Mouse (Mus musculus) liver, embryonic 15.5 days (tissue): ENCODE data around the gene Rad52. TPM values are rescaled to one million over a fixed set of nuclear protein-coding genes. Genes with fewer than 3 reads are reported as not detected.

Experiments used
- ATAC-seq: fragments of 200-750 bp; cut with Nextera tagmentation; 2 replicates; pipeline ENCODE4 v1.8.0; 2017; ENCODE audit warnings: moderate number of reproducible peaks, mild to moderate bottlenecking, moderate library complexity; ENCODE audit not compliant: insufficient read depth
- H3K27ac ChIP-seq: fragments of 300-500 bp; sonication (generic); replicated peaks from 2 replicates; pipeline ENCODE4 v1.5.1; 2015; ENCODE audit warnings: mild to moderate bottlenecking, inconsistent platforms
- H3K27me3 ChIP-seq: fragments of 300-500 bp; sonication (generic); 2 replicates; pipeline ENCODE4 v1.6.1; 2015; ENCODE audit warnings: mild to moderate bottlenecking, inconsistent platforms
- H3K36me3 ChIP-seq: fragments of 300-500 bp; sonication (generic); replicated peaks from 2 replicates; pipeline ENCODE4 v1.6.1; 2015; ENCODE audit warnings: moderate library complexity, mild to moderate bottlenecking, inconsistent platforms
- H3K4me1 ChIP-seq: fragments of 300-500 bp; sonication (generic); replicated peaks from 2 replicates; pipeline ENCODE4 v1.6.1; 2015; ENCODE audit warnings: inconsistent platforms
- H3K4me2 ChIP-seq: fragments of 300-500 bp; sonication (generic); 2 replicates; pipeline ENCODE4 v1.6.1; 2015; ENCODE audit warnings: moderate library complexity, mild to moderate bottlenecking, inconsistent platforms
- H3K4me3 ChIP-seq: fragments of 300-500 bp; sonication (generic); replicated peaks from 2 replicates; pipeline ENCODE4 v1.5.1; 2015; ENCODE audit warnings: mild to moderate bottlenecking, inconsistent platforms
- H3K9ac ChIP-seq: fragments of 300-500 bp; sonication (generic); 2 replicates; pipeline ENCODE4 v1.6.1; 2015; ENCODE audit warnings: moderate library complexity, mild to moderate bottlenecking, inconsistent platforms
- H3K9me3 ChIP-seq: fragments of 300-500 bp; sonication (generic); replicated peaks from 2 replicates; pipeline ENCODE4 v1.6.1; 2016; ENCODE audit warnings: inconsistent platforms
- WGBS: fragments of 180-500 bp; shearing (Covaris S2); methylation state at CpG from one replicate; pipeline ENCODE4 v1.1.7; 2015; ENCODE audit warnings: mixed read lengths; ENCODE audit not compliant: insufficient replicate concordance; 5-methylcytosine and 5-hydroxymethylcytosine counted together
- polyA plus RNA-seq: library from polyadenylated mRNA; unstranded; fragments of >200 nt; fragmentation: Nextera tagmentation; extraction: Ambion mirVana; gene quantifications from 2 replicates; pipeline ENCODE4 v1.2.1, GENCODE M21; 2015

The Rad52 gene
- polyA plus RNA-seq = 8.6 and 10.0 TPM in 2 replicates

DNA sequence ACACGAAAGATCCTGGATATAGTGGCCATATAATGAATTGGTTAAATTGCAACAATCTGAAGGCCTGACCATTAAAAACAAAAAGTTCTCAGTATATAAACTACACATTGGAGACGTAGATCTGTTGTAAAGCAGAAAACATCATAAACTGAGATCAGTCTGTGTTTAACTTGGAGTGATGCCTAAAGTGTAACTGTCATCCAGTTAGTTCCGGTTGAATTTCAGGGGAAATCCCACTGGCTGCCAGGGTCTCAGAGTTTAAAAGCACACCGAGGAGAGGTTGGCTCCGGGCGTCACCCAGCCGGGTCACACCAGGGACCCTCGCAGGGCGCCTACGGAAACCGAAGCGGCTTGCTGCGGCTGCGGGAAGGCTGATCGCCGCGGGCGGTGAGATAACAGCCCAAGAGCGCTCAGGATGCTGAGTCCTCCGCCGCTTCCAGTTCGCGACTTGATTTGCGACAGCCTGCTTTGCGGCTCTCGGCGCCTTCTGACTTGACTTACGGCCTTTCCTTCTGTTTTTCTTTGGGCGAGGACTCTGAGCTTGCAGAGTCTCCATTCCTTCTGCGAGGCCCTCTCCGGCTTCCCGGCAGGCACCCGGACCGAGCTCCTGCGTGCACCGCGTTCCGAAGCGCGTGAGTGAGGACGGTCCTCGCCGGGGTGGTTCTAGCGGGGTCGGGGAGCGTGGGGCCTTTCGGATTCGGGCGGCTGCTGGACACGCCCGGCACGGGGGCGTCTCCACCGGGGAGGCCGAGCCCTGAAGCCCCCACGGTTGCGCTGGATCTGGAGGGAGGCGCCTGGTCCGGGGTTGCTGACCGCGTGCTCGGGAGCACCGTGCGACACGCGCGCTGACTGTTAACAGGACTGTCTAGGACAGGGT is at the start of gene Rad52:
TSS of gene Rad52 (plus strand) at position 495 of the 877 bp plus-strand sequence.
- peaks cover 18% of the 10 kb centered on the region for H3K4me1 ChIP-seq
- peak within 1 kb of the TSS; percentile 75 for H3K4me2 ChIP-seq
- H3K36me3 ChIP-seq = peaks cover 4% of the 10 kb centered on the region; the same call in 1 of the 2 replicates
- peak within 1 kb of the TSS; percentile 89 for H3K9ac ChIP-seq
- peak within 1 kb of the TSS; percentile 86 for H3K4me3 ChIP-seq
- ATAC-seq = peak; percentile 89
- peak within 1 kb of the TSS; percentile 95 for H3K27ac ChIP-seq
- 1% methylated on average over 67 of the region's 67 CpGs for WGBS
- H3K27me3 ChIP-seq = no peaks in the 10 kb centered on the region
- no peaks in the 10 kb centered on the region for H3K9me3 ChIP-seq

DNA sequence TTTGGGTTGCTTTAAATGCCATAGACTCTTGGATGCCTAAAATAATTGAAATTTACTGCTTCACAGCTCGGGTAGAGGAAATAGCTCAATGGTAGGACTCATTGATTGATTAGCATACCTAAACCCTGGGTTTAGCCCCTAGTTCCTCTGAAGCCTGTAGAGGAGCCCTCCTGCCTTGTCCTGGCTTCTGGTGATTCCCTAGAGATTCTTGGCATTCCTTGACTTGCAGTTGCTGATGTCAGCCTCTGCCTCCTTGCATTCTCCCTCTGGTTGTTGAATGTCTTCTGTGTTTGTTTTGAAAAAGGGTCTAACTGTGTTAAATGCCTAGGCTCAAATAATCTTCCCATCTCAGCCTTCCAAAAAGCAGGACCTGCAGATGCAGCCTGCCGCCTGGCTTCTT is 48.3 kb upstream of the Rad52 start:
- Histone ChIP-seq H3K27ac (no peak overlapping the region), H3K36me3 (no peaks in the 10 kb centered on the region), H3K9ac (no peak overlapping the region), H3K4me3 (no peak overlapping the region), H3K27me3 (no peaks in the 10 kb centered on the region), H3K4me2 (no peak overlapping the region), H3K4me1 (peaks cover 5% of the 10 kb centered on the region; the same call in 1 of the 2 replicates), H3K9me3 (no peaks in the 10 kb centered on the region)
- no peak for ATAC-seq
- 51% methylated on average over 2 of the region's 2 CpGs for WGBS

DNA sequence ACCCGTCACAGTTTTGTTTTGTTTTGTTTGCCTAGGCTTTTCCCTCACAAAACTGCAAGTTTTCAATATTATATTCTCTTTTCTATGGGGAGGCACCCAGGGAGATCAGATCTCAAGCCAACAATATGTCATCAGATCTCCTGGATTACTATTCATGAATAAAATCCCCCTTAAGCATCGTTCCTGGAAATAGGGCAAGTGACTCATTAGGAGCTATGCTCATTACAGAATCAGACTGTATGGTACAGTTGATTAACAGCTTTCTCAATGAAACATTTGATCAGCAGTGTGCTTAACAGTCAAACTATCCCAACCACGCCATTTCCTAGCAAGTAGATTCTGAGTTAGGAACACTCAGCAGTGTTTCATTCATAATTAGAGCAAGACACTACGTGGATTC is 47.0 kb upstream of the Rad52 start:
- Histone ChIP-seq H3K27me3 (no peaks in the 10 kb centered on the region), H3K4me2 (no peak overlapping the region), H3K4me3 (no peak overlapping the region), H3K27ac (no peak overlapping the region), H3K9ac (no peak overlapping the region), H3K36me3 (no peaks in the 10 kb centered on the region), H3K4me1 (no peaks in the 10 kb centered on the region), H3K9me3 (no peaks in the 10 kb centered on the region)
- no peak for ATAC-seq
- WGBS = 68% methylated on average over 4 of the region's 4 CpGs

DNA sequence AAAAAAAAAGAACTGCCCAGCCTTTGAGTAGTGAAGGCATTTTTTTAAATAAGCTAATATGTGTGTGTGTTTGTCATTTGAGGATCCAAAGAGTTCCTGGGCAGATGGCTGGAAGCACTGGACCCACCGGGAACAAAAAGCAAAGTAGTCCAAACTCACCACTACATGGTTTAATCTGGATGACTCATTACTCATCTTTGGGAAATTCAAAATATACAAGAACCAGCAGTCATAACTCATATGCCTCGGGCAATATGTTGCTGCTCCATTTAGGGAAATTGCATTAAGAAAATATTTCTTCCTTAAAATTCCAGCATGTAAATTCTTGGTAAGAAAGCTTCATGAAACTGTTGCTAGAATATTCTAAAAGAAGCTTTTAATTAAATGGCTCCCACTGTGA is 42.3 kb upstream of the Rad52 start:
- WGBS = 70% methylated on average over 2 of the region's 2 CpGs
- Histone ChIP-seq H3K9ac (no peak overlapping the region), H3K36me3 (no peaks in the 10 kb centered on the region), H3K9me3 (no peaks in the 10 kb centered on the region), H3K4me2 (no peak overlapping the region), H3K27me3 (no peaks in the 10 kb centered on the region), H3K4me3 (no peak overlapping the region), H3K4me1 (no peaks in the 10 kb centered on the region), H3K27ac (no peak overlapping the region)
- no peak for ATAC-seq

DNA sequence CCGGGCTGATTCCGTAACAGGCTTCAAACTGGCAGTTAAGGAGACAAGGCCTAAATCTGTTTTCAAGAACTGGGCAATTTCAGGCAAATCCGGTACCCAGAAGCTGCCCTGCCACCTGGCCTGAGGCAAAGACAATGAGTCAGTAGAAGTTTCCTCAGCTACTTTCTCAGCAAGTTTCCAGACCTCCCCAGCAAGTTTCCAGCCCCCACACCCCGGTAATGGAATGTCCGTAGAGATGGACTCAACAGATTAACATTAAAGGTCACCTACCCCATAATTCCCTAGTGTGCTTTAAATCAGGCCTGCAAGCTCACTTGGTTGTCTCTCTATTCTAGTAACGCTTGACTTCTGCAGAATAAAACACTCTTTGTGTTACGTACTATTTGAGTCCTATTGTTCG is 41.0 kb upstream of the Rad52 start:
- Histone ChIP-seq H3K9me3 (no peaks in the 10 kb centered on the region), H3K9ac (no peak overlapping the region), H3K4me2 (no peak overlapping the region), H3K36me3 (no peaks in the 10 kb centered on the region), H3K4me3 (no peak overlapping the region), H3K27me3 (no peaks in the 10 kb centered on the region), H3K27ac (no peak overlapping the region), H3K4me1 (no peaks in the 10 kb centered on the region)
- WGBS = 74% methylated on average over 8 of the region's 8 CpGs
- no peak for ATAC-seq

DNA sequence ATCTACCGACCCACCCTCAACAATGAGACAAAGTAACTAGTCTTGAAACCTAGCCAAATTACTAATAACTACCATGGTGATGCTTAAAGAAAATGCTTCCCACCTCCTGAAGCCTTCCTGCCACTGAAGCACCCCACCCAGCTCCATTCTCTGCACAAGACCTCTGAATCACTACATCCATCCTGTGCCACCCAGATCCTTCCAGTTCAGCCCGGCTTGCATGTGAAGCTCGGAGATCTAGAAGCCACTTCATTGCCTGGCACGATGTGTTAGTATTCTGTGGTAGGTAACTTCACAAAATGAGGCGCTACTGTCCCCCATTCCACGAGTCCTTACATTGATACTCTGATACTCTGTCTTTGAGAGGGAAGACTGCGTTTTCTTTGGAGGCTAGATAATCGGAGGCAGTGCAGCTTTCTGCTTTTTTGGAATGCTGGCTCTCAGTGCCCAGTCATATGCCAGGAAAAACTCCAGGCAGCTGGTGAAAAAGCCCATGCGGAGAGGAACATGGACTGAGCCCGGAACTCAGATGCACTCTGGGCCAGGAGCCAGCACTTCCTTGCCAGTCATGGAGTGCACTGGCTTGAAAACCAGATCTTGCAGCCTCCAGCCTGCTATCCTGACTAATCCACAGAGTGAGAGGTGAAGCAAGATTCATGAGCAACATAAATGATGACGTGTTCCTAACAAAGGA is 38.0 kb upstream of the Rad52 start:
- 71% methylated on average over 11 of the region's 11 CpGs for WGBS
- ATAC-seq = no peak
- no peak overlapping the region for H3K4me3 ChIP-seq
- H3K36me3 ChIP-seq = no peaks in the 10 kb centered on the region
- no peak overlapping the region for H3K4me2 ChIP-seq
- H3K27me3 ChIP-seq = no peaks in the 10 kb centered on the region
- no peak overlapping the region for H3K27ac ChIP-seq
- no peak overlapping the region for H3K9ac ChIP-seq
- no peaks in the 10 kb centered on the region for H3K4me1 ChIP-seq
- H3K9me3 ChIP-seq = no peaks in the 10 kb centered on the region

DNA sequence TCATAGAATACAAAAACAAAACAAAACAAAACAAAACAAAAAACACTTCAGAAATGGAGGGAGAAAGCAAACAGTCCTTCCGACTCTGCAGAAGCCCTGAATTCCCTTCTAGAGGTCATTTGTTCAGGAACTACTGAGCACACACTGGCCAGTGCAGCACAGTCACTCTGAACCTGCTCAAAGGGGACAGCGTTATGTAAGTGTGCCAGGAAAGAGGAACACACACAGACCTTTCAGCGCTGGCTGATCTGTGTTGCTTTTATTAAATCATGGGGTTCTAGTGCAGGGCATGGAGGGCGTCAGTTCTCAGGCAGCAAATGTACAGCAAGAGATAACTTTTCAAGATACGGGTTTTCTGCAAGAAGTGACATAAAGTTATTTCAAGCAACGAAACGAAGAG is 19.3 kb upstream of the Rad52 start:
- ATAC-seq = no peak
- no peak overlapping the region for H3K4me3 ChIP-seq
- H3K4me1 ChIP-seq = no peaks in the 10 kb centered on the region
- no peaks in the 10 kb centered on the region for H3K27me3 ChIP-seq
- no peaks in the 10 kb centered on the region for H3K36me3 ChIP-seq
- H3K4me2 ChIP-seq = no peak overlapping the region
- 42% methylated on average over 7 of the region's 7 CpGs for WGBS
- no peak overlapping the region for H3K9ac ChIP-seq
- H3K27ac ChIP-seq = no peak overlapping the region
- H3K9me3 ChIP-seq = no peaks in the 10 kb centered on the region

DNA sequence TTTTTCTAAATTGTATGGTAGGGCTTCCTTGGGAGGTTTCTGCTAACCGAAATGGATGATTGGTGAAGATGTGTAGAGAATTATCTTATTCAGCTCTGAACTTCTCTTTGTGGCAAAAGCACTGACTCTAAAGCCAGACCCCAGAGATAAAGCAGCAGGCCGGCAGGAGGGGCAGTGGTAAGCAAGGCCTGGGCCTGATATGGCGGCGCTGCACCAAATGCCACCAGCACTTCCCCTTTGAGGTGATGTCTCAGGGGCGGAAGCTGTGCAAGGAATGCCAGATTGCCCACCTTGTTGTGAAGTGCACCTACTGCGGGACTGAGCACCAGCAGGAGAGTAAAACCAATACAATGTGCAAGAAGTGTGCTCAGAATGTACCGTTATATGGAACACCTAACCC is 9.8 kb upstream of the Rad52 start:
- no peak overlapping the region for H3K4me3 ChIP-seq
- H3K9me3 ChIP-seq = no peaks in the 10 kb centered on the region
- no peak for ATAC-seq
- no peak overlapping the region for H3K9ac ChIP-seq
- H3K4me2 ChIP-seq = no peak overlapping the region
- WGBS = 33% methylated on average over 7 of the region's 7 CpGs
- no peaks in the 10 kb centered on the region for H3K36me3 ChIP-seq
- H3K4me1 ChIP-seq = no peaks in the 10 kb centered on the region
- H3K27ac ChIP-seq = no peak overlapping the region
- H3K27me3 ChIP-seq = peaks cover 23% of the 10 kb centered on the region

DNA sequence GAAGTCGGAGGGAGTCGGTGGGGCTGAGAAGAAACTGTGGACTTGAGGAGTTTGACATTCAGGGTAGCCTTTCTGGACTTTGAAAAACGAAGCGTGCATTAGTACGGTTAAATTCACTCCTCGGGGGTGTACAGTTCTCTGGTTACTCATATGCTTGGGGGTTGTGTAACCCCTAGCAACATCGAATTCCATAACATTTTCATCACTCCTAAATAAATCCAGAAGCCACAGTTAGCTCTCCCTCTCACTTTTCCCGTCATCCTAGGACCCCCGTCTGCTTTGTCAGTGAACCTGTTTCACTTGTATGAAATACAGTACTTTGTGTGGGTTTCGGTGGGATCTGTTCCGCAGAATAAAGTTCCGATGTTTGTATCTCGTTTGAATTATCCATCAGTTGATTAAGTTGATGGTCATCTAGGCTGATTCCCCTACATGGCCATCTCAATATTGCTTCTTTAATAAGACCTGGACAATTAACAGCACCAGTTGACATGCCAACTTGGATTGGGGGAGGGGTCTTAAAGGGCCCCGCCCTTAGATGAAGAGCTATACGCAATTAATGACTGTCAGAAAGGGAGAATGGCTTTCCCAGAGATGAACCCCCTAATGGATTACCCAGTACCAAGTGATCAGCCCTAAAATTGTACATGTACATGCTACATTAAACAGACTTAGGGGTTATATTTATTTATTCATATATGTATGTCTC is 737 bp downstream of the Rad52 start:
- WGBS = 17% methylated on average over 15 of the region's 15 CpGs
- H3K4me3 ChIP-seq = peak overlapping the region; percentile 86
- H3K9me3 ChIP-seq = no peaks in the 10 kb centered on the region
- peak overlapping the region; percentile 89 for H3K9ac ChIP-seq
- peak overlapping the region; percentile 75 for H3K4me2 ChIP-seq
- H3K27me3 ChIP-seq = no peaks in the 10 kb centered on the region
- peak overlapping the region; percentile 95 for H3K27ac ChIP-seq
- peaks cover 7% of the 10 kb centered on the region; the same call in 1 of the 2 replicates for H3K36me3 ChIP-seq
- H3K4me1 ChIP-seq = peaks cover 18% of the 10 kb centered on the region
- ATAC-seq = no peak

DNA sequence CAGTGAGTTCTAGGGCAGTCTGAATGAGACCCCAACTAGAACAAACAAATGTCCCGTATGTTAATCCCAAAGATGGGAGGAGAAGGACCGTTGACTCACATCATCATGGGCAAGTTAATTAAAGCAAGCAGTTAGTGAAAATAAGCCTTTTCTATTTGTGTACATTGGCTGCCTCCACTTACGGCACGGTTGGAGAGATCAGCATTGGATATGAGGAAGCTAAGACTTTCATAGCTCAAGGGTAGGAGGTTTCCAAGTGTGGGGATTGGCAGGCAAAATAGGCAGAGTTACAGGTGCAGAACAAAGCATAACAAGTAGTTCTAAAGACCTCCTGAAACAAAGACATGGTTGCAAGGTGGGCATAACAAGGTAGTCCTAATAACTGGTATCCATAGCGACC is 3.0 kb downstream of the Rad52 start:
- Histone ChIP-seq H3K4me1 (peaks cover 18% of the 10 kb centered on the region), H3K27me3 (no peaks in the 10 kb centered on the region), H3K36me3 (peaks cover 7% of the 10 kb centered on the region; the same call in 1 of the 2 replicates), H3K27ac (no peak overlapping the region), H3K9ac (no peak overlapping the region), H3K9me3 (no peaks in the 10 kb centered on the region), H3K4me3 (no peak overlapping the region), H3K4me2 (no peak overlapping the region)
- no peak for ATAC-seq
- WGBS = 84% methylated on average over 5 of the region's 5 CpGs

DNA sequence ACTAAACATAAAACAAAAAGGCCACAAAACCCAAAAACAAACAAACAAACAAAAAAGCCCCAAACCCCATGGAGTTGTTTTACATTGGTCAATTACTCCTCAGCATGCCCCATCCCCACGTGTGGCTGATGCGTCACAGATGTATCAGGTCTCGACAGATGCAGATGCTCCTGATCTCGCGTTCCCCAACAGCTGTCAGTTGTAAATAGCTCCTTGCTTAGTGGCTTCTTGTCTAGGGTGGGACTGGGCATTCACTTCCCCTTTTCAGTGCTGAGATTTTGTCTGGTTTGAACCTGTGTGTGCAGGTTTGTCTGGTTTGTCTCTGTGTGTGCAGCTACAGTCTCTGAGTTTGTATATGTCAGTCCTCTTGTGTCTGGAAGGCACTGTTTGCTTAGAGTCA is 9.5 kb downstream of the Rad52 start:
- ATAC-seq = no peak
- no peaks in the 10 kb centered on the region for H3K4me1 ChIP-seq
- peaks cover 57% of the 10 kb centered on the region for H3K36me3 ChIP-seq
- no peaks in the 10 kb centered on the region for H3K27me3 ChIP-seq
- no peaks in the 10 kb centered on the region for H3K9me3 ChIP-seq
- H3K27ac ChIP-seq = no peak overlapping the region
- H3K4me2 ChIP-seq = no peak overlapping the region
- no peak overlapping the region for H3K4me3 ChIP-seq
- no peak overlapping the region for H3K9ac ChIP-seq
- WGBS = 55% methylated on average over 5 of the region's 5 CpGs
